Mouse (Mus musculus) thymus, adult 2 months (tissue): ENCODE results near the gene Mob4.

Source experiments
- CTCF ChIP-seq: fragments of 200-500 bp; IDR thresholded peaks from 2 replicates; pipeline ENCODE4 v1.5.1; 2012; ENCODE audit warnings: mild to moderate bottlenecking, control low read depth, low read length, moderate library complexity, borderline replicate concordance; ENCODE audit not compliant: control insufficient read depth, poor library complexity, insufficient read depth; ENCODE audit errors: extremely low read depth
- POLR2A ChIP-seq: fragments of 200-500 bp; IDR thresholded peaks from 2 replicates; pipeline ENCODE4 v1.6.1; 2012; ENCODE audit warnings: mild to moderate bottlenecking, low read length, control low read depth, moderate library complexity; ENCODE audit not compliant: control insufficient read depth, poor library complexity, insufficient read depth; ENCODE audit errors: extremely low read depth

- TF ChIP-seq CTCF (no peak), POLR2A (no peak)
These were observed 42.9 kb downstream of the Mob4 start for GRCm38 (mm10) chr1:55173720-55174557.
